Mouse (Mus musculus): ENCODE results near the gene Tmem192.

Tmem192 gene

GRCm38 (mm10) chr8:64946820-64947697, at the start of gene Tmem192:
Tmem192 (plus strand) TSS chr8:64947185.
- peak; percentile 79 to 92 for DNase-seq (ENCODE audit: low spot score in 2 of 2)

- no peak for DNase-seq (ENCODE audit: low spot score in 2 of 2)
These were observed 48.3 kb upstream of the Tmem192 start for GRCm38 (mm10) chr8:64898710-64899109.

- DNase-seq (ENCODE audit: low spot score in 2 of 2) = no peak
These were observed 46.3 kb upstream of the Tmem192 start for GRCm38 (mm10) chr8:64900645-64901044.

- no peak for DNase-seq (ENCODE audit: low spot score in 2 of 2)
These were observed 45.3 kb upstream of the Tmem192 start for GRCm38 (mm10) chr8:64901527-64902156.

- no peak for DNase-seq (ENCODE audit: low spot score in 2 of 2)
These were observed 44.8 kb upstream of the Tmem192 start for GRCm38 (mm10) chr8:64902191-64902590.

- no peak for DNase-seq (ENCODE audit: low spot score in 2 of 2)
These were observed 43.2 kb upstream of the Tmem192 start for GRCm38 (mm10) chr8:64903778-64904177.

GRCm38 (mm10) chr8:64910026-64910425, 37.0 kb upstream of the Tmem192 start:
- no peak for DNase-seq (ENCODE audit: low spot score in 2 of 2)

GRCm38 (mm10) chr8:64916793-64917192, 30.2 kb upstream of the Tmem192 start:
- DNase-seq (ENCODE audit: low spot score in 2 of 2) = no peak

GRCm38 (mm10) chr8:64923329-64923728, 23.7 kb upstream of the Tmem192 start:
- DNase-seq (ENCODE audit: low spot score in 2 of 2) = no peak

- no peak for DNase-seq (ENCODE audit: low spot score in 2 of 2)
These were observed 21.2 kb upstream of the Tmem192 start for GRCm38 (mm10) chr8:64925762-64926161.

- DNase-seq (ENCODE audit: low spot score in 2 of 2) = no peak
These were observed 20.6 kb upstream of the Tmem192 start for GRCm38 (mm10) chr8:64926355-64926754.

GRCm38 (mm10) chr8:64928938-64929337, 18.0 kb upstream of the Tmem192 start:
- DNase-seq (ENCODE audit: low spot score in 2 of 2) = no peak

- no peak for DNase-seq (ENCODE audit: low spot score in 2 of 2)
These were observed 12.0 kb upstream of the Tmem192 start for GRCm38 (mm10) chr8:64934997-64935396.

GRCm38 (mm10) chr8:64941019-64941418, 6.0 kb upstream of the Tmem192 start:
- no peak for DNase-seq (ENCODE audit: low spot score in 2 of 2)

- DNase-seq (ENCODE audit: low spot score in 2 of 2) = peak; percentile 84 to 88
These were observed 5.5 kb upstream of the Tmem192 start for GRCm38 (mm10) chr8:64941495-64941894.

- no peak for DNase-seq (ENCODE audit: low spot score in 2 of 2)
These were observed 4.0 kb upstream of the Tmem192 start for GRCm38 (mm10) chr8:64942946-64943345.

GRCm38 (mm10) chr8:64944831-64945230, 2.2 kb upstream of the Tmem192 start:
- DNase-seq (ENCODE audit: low spot score in 2 of 2) = no peak

GRCm38 (mm10) chr8:64945606-64946005, 1.4 kb upstream of the Tmem192 start:
- DNase-seq (ENCODE audit: low spot score in 2 of 2) = no peak

GRCm38 (mm10) chr8:64946441-64946819, 555 bp upstream of the Tmem192 start:
- no peak for DNase-seq (ENCODE audit: low spot score in 2 of 2)

GRCm38 (mm10) chr8:64947698-64948034, 681 bp downstream of the Tmem192 start:
- DNase-seq (ENCODE audit: low spot score in 2 of 2) = no peak

- no peak for DNase-seq (ENCODE audit: low spot score in 2 of 2)
These were observed 1.4 kb downstream of the Tmem192 start for GRCm38 (mm10) chr8:64948371-64948770.

GRCm38 (mm10) chr8:64952101-64952500, 5.1 kb downstream of the Tmem192 start:
- DNase-seq (ENCODE audit: low spot score in 2 of 2) = no peak

- no peak for DNase-seq (ENCODE audit: low spot score in 2 of 2)
These were observed 12.0 kb downstream of the Tmem192 start for GRCm38 (mm10) chr8:64959025-64959424.

All from cerebellum, postnatal 4 days (tissue).